Mouse (Mus musculus) c-Kit-positive CD71-positive TER-119-negative erythroid progenitor cells, embryonic 14.5 days (primary cell): ENCODE data around the gene Negr1.

Experiments used
- DNase-seq: peaks from one replicate; pipeline ENCODE4 v3.0.0-alpha.2; 2013; ENCODE audit warnings: low read depth

Negr1 gene

DNA sequence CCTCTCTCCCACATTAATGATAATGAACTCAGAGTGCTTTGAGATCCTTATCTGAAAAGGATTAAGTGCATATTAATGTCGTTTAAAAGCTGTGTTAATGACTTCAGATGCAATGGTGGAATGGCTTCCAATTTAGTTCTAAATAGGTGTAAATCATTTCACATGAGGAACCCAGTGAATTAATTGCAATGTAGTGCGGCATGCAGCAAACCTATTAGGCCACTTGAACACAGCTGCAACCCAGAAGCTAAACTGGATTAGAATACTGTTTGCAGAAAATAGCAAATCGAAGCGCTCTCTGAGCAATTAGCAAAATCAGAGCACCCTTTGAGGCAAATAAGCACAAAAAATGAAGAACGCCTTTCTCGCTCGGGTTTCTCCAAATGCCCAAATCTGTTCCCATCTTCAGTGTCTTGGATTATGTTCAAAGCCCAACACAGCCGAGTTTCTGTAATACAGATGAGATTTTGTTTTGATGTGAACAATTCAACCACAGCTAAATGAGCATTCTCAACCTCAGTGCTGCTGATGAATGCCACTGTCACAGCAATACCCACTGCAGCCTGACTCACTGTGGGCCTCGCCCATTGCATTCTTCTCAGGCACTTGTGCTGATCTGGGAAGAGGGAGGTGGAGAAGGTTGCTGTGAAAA lies 342.5 kb downstream of the Negr1 start:
- no peak for DNase-seq

DNA sequence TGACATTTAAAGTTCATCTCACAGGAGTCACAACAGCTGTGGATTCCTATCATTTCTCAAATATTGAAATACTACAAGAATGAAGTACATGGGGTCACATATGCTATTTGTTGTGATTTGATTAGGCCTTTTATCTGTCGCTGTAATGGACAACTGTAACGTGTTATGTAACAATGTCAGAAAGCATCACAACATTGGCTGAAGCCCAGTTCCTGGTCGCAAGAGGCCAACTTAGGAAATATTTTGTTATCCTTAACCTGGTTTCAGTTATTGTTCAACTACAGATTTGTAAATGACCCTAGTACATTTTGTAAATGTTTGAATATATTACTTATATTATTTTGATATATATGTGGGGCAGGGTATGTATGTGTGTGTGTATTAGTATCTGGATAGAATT lies 351.2 kb downstream of the Negr1 start:
- DNase-seq: no peak

DNA sequence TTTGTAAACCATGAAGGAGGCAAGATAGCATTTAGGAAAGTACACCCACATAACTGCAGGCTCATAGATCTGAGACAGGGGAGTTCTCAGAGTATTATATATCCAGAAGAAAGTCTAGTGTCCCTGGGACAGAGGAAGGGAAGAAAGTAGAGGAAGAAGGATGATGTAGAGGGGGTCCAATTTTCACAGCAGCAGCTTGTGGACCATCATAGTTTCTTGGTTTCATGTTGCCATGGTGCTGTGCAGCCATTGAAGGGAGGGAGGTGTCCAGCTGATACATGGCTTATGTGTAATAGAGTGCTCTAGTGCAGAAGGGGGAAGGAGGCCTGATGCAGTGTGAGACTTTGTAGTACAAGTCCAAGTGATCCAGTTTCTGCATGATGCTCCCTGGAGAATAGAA lies 359.8 kb downstream of the Negr1 start:
- DNase-seq: no peak

DNA sequence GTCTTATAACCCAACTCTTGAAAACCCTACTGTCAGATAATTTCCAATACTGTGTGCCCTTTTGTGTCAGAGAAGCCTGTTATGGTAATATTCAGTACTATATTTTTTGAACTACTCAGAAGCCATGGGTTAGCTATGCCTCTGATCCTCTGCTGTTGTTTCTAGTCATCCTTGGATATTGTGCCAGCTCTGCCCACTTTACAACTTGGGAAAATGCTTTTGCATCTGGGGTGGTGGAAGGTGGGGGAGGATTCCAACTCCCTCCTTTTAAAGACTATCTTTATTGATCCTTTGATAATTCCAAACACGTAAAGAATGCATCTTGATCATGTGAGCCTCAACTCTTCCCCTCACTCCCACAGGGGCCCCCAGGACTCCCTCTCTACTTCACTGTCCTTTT lies 361.6 kb downstream of the Negr1 start:
- no peak for DNase-seq

DNA sequence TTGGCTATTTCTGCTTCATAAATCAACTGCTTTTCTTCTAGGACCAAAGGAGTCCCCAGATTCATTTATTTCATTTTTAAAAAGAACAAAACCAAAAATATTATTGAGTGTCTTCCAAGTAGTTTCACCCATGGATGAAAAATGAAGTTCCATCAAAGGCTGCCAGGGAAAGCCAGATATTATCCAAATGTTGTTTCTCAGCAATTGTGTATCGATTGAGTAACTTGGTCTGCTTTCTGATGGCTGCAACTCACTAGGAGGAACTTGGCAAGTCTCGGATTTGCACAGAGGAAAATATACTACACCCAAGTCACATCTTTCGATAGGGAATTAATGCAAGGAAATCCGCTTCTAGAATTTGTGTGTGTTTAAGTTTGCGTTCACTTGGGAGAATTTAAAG lies 363.5 kb downstream of the Negr1 start:
- DNase-seq: no peak

DNA sequence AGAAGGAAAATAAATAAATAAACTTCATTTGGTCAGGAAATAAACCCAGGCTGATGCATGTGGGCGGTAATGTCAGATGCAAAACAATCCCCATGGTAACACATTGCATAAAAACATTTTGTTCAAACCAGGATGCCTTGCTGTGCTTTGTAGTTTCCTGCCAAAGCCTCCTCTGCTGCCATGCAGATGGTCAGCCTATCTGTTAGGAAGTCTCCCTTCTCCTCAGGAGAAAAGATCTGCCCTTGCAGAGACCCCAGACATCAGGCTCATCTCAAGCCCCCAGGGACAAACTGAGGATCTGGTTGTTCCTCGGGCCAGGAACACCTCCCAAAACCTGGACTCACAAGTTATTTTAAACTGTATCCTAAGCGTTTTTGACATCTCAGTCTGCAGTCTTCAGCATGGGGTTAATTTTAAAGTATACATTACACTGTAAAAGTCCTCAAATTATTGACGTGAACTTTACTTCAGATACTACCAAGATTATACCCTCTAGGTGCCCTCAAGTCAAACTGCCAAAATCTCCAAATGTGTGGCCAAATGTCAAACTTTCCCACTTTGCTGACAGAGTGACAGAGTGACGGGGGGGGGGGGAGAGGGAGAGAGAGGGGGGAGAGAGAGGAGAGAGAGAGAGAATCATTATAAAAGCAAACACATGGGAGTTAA lies 366.9 kb downstream of the Negr1 start:
- no peak for DNase-seq

DNA sequence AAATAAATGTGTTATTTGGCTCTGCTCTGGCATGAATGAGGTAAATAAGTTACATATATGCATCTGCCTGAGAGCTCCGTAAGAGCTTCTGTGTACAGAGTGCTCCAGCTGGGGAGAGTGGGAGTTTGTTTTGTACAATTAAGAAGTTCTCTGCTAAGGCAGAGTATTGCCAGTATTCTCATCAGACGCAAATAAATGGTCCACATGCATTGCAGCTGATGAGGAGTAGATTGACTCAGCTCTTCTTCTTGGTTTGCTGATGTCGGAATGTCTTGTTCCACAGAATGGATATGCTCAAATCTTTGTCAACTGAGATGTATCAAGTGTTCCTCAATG lies 367.4 kb downstream of the Negr1 start:
- DNase-seq: no peak

DNA sequence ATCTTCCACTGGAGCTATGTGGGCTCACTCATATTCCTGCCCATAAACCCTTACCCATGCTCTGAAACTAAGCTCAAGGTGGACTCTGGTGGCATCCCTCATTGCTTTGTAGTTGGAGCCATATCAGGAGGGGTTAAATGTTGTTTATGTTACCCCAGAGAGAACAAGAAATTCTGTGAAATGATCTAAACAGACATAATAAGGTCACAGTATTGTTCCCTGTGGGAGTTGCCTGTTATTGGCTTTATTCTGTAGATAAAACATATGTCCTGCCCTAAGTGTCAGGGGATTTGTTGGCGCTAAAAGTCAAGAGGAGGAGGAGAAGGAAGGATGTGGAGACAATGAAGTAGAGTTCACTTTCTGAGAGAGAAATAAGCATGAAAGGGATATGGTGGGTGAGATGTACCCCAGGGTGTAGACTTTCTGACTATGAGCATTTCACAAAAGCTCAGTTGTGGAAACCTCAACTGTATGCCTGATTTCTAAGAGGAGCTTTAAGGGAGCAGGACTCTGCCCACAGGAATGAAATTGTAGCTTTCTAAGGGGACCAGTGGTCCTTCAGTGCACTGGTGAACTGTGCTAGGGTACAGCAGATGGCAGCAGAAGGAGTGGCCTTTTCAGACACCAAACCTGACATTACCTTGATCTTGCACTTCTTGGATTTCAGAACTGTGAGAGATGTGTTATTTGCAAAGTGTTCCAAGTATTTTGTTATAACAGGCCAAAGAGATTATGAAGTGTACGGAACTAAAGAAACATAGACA lies 368.3 kb downstream of the Negr1 start:
- no peak for DNase-seq

DNA sequence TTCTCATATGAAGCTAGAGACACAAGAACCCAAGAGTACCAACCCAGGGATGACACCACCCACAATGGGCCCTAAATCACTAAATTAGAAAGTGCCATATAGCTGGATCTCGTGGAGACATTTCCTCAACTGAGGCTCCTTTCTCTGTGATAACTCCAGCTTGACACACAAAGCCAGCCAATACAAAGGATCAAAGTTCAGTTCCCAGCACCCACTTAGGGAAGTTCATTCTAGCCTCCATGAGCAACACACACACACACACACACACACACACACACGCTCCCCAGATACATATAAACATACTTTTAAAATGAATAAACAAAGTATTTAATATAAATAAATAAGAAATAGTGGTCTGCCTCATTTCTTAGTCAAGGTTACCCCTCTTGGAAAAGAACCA lies 369.4 kb downstream of the Negr1 start:
- DNase-seq: no peak

DNA sequence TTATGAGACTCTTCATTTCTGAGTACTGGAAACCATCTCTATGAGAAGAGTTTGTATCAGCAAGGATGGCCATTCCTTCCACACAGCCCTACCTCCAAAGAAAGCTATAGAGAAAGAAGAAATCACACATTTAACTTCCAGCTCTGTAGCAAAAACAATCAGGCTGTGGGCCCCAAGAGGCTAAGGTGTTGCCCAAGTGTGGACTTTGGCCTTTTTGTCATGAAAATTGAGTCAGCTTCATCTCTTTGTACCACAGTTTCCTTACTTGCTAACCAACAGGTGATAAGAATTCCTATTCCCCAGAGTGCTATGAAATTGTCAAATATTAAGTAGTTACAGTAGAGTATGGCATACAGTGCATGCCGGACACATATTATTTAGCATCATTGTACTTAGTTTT lies 369.9 kb downstream of the Negr1 start:
- no peak for DNase-seq

DNA sequence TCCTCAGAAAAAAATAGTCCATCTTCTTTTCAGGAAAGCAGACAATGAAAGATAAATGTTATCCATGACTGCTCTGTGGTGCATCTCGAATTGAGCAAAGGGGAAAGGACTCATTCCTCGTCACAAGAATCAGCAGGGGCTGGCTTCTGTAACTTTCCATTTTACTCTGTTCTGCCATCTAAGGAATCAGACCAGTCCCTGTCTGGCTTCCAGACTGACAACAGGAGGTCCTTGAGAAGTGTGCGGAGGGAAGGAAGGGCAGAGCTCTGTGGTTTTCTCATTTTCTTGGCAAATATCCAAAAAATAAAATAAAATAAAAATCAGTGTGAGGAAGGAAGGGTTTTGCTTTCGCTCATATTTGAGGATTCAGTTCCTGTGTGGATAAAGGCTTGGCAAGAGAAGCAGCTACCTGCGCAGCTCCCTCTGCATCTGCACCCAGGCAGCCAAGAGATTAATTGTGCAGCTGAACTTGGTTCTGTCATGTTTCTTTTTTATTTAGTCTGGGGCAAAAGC lies 373.2 kb downstream of the Negr1 start:
- DNase-seq: no peak

DNA sequence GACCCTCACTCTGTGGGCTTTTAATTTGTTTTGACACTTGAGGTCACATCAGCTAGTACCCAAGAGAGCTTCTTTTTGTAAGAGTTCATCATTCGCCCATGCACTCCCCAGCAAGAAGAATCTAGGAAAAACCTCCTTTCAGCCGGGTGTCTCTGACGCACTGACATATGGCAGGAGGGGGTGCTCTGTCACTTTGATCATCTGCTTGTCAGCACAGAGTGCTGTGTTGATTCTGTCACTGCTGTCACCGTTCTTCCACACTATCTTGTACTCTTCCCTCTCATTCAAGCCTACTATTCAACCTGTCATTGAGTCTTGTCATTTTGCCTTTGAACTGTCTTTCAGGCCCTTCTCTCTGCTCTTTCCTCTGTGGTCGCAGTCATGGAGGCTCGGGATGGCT lies 385.8 kb downstream of the Negr1 start:
- no peak for DNase-seq

DNA sequence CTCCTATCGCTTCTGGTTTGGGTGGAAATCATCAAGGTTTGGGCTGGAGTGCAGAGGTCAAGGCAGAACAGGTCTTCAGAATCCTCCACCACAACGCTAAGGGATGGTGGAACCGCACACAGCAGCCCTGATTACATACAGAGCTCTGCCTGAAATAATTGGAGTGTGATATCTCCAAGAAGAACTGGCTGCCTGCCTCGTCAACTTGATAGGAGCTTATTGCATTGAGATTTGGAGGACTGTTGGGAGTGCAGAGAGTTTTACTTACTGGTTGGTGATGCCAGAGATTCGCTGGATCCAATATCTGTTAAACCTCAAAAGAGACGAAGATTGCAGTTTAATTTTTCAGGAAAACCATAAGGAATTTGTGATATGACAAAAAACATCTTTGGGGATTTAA lies 391.4 kb downstream of the Negr1 start:
- no peak for DNase-seq

DNA sequence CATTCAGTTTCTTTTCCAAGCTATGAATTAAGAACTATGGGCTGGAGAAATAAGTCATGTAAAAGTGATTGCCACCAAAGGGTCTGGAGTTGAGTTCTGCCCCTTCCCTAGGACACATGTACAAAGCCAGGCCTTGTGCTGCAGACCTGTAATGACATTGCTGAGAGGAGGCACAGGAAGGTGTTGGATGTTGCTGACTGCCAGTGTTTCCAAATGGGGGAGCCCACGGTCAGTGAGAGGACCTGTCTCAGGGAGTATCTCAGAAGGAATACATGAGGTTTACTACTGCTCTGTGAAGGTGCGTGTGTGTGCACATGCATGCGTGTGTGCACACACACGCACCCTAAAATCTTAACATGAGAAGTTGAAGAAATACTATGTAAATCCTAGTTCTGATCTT lies 393.5 kb downstream of the Negr1 start:
- DNase-seq: no peak

DNA sequence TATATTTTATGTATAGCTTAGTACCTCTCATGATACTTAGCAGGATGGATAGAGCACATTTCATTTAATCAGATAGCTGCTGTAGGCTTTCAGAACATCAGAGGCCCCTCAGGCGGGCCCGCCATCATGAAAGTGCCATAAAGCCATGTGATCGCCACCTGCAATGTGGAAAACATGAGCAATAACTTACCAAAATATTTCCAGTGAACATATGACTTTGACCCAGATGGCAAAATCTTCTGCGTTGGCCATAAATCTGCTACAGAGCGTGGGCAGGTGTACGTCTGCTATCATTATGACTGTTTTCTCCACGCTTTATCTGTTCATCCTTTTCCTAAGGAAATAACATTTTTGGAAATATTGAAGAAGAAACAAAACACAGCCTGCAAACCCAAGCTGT lies 397.0 kb downstream of the Negr1 start:
- DNase-seq: no peak

DNA sequence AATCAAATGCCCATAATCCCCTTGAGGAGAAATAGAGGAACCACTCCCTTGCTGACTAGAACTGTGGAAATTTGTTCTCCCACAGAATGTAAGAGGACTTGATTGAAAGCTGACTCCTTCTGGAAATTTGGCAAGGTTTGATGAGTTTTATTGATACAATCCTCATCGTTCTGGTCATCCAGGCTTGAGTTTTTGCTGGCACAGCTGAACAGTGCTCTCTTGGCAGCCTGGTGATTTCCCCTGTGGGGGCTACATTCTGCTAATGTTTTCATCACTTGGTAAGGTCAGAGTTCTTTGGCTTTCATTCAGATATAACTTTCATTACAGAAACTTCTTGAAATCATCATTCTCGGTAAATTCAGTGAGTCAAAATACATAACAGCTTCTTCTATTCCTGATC lies 407.2 kb downstream of the Negr1 start:
- no peak for DNase-seq

DNA sequence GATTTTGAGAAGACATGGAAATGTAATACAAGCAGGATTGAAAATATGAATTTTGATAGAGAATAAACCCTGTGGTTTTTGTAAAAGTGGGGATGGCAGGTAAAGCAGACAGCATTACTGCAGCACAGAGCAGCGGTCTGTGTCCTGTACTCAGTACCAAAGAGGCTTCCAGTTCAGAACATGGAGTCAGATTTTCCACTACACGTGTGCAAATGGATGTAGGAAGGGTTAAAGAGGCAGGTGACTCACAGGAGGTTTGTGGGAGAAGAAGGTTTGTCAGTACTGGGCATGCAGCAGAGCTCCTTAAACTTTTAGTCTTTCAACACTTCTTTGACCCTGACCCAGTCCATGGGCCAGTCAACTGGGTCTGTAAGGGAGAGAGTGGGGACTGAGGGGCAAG lies 409.5 kb downstream of the Negr1 start:
- no peak for DNase-seq

DNA sequence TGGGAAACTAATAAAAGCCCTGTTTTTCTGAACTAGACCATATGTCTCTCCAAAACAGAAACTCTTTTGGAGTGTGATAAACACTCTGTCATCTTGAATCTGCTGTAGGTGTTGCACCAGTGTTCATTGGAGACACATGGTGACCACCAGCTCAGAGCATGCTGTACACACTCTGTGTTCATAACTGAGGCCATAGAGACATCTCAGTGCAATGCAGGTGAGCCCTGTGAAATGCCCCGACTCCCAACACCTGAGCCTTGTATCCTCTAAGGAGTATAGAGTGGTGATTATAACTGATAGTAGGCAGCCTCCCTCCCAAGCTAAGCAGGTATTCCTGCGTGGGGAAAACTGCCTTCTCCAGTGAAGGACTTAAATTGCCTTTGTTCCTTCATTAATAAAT lies 415.2 kb downstream of the Negr1 start:
- DNase-seq: no peak

DNA sequence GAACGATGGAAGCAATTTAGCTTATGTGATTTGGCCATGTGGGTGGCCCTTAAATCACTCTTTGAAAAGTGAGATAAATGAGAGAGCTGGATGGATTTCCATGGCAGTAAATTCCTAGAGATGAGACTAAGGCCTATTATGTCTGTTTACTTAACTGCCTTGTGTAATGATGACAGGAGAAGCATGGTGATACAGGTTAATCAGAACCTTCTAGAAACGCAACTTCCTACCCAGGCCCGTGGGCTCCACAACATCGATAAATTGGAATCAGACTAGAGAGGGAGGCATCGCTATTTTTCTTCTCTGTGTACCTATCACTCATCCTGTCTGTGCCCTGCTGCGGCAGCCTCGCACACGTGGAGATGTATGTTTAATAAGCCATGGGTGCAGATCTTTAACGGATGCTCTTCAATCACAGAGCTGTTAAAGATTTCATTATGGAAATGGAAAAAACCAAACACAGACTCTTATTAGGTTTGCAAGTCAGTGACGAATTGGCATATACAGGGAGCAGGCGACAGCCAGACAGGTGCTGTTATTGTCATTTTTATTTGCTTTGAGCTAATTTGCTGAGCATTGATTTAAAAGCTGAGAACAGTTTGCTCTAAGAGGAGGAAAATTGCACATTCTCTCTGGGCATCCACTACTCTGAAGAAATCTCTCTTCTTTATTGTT lies 418.6 kb downstream of the Negr1 start:
- DNase-seq: no peak

DNA sequence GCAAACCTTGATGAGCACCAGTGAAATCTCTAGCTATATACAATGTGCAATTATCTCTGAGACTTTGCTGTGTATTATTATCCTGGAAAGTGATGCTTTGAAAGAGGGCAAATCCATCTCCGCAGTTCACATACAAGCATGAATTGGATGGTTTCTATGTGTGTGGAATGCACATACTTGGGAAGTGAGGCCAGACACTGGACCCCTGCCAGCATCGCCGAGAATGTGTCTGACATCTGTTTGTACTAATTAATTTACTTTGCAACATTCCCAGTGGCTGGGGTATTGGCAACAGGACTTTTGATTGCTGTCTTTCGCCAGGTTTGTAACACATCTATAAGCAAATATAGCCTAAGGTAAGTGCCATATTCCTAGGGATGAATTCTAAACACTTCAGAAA lies 420.5 kb downstream of the Negr1 start:
- DNase-seq: no peak

DNA sequence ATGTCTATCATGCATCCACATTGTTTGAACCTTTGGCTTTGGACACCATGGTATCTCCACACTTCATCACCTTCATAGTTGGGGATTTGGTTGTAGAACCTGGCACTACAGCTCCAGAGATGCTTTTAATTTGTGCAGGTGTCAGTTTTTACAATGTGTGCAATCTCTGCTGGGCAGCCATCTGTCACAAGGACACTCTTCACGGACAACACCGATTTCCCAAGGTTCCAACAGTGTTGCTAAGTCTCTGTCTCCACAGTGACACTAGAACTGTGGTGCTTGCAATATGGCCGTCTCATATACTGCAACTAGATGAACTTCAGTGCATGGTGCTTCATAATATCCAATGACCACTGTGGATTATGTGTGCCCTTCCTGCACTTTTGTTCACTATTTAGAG lies 425.5 kb downstream of the Negr1 start:
- DNase-seq: no peak

DNA sequence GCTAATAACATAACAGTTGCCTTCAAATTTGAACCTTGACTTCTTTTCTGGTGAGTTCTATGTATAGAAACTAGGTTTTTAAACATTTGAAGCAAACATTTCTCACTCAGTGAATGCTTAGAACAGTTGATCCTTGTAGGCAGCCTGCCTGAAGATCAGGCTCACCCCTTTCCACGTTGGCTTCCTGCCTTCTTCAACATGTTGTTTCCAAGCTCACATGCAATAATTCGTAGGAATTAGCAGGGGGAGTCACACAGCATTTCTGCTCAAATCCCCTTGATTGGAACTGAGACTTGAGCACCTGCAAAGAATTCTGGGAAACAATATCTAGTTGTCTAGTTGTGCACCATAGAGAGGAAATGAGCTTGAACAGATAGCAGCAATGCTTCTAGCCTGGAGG lies 430.6 kb downstream of the Negr1 start:
- DNase-seq: no peak

DNA sequence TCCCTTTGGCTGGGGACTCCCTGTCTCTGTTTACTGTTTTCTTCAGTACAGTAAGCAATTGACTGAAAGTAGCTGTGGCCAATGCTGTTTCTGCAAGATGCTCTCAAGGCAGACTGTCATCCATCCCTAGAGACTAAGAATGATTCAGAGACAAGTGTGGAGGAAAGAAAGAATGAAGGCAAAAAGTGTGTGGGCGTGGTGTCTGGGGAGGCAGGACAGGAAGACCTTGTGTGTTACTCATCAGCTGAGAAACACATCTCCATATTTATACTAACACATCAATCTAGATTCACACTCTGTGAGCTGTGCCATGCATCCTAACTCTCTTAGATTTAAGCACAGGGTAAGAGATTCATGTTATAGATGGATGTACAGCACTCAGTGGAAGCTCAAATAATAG lies 431.2 kb downstream of the Negr1 start:
- no peak for DNase-seq
